Mouse (Mus musculus) inflammation-experienced regulatory T-cells, adult 6 months (primary cell): Measurements from ENCODE around the gene Hsh2d. TPM values are rescaled to one million over a fixed set of nuclear protein-coding genes. Genes with fewer than 3 reads are reported as not detected.

Experiments
- ATAC-seq: one replicate; pipeline ENCODE4 v1.8.0; 2017
- polyA plus RNA-seq, 3 experiments: library from polyadenylated mRNA; unstranded; fragments of 100-300 nt; shearing (Covaris generic); gene quantifications; one replicate each; pipeline ENCODE4 v1.2.1; 2017

Gene Hsh2d
- polyA plus RNA-seq, 3 experiments from 2014 or later = 23.8 to 30.8 (median 24.6) TPM

DNA sequence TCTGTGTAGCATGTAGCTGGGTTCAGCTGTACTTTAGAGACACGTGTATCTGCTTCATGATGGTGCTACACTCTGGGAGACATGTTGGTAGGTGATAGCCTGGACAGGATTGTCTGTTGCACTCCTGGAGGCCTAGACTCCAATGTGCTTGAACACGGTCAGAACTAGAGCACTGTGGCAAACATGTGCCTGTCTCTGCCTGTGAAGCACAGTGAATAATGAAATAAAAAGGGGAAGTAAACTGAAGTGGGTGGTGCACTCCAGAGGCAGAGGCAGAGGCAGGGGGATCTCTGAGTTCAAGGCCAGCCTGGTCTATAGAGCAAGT, 739 bp downstream of the Hsh2d start:
- no peak for ATAC-seq

DNA sequence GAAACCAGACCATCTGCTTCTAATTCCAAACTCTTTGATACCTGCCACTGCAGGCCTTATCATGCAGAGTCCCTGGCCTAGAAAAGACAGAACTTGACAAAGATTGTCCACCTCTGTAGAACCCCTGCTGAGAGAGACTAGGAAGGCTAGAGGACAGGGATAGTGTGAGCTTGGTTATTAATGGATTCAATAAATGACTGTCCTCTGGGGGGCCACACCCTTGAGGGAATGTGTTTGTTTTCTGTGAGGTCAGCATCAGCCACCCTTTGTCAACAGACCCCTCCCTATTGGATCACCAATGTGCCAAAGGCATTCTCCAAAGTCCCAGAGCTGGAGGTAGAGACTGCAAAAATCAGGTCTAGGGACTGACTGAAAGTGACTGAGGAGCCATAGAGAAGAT, 2.6 kb downstream of the Hsh2d start:
- no peak for ATAC-seq

DNA sequence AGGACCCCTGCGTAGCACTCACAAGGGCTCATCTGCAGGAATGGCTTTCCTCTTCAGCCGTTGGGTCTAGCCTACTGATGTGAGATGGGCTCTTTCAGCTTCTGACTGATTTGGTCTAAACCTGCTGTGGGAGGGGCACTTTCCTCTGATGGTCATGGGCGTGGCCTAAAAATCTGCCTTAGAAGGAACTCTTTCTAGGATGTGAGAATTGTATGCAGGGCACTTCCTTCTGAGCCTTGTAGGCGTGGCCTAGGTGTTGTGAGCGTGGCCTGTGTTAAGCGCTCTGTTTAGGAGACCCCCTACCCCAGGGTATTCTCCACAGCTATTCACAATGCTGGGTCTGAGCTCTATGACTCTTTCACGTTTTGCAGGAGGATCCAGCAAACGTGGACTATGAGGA, 8.6 kb downstream of the Hsh2d start:
- ATAC-seq = no peak

- no peak for ATAC-seq
These were observed 19.1 kb downstream of the Hsh2d start for GRCm38 (mm10) chr8:72208582-72208981.

- ATAC-seq = no peak
These were observed 20.8 kb downstream of the Hsh2d start for GRCm38 (mm10) chr8:72210222-72210621.

GRCm38 (mm10) chr8:72210710-72211109, 21.3 kb downstream of the Hsh2d start:
- peak; percentile 61 for ATAC-seq

DNA sequence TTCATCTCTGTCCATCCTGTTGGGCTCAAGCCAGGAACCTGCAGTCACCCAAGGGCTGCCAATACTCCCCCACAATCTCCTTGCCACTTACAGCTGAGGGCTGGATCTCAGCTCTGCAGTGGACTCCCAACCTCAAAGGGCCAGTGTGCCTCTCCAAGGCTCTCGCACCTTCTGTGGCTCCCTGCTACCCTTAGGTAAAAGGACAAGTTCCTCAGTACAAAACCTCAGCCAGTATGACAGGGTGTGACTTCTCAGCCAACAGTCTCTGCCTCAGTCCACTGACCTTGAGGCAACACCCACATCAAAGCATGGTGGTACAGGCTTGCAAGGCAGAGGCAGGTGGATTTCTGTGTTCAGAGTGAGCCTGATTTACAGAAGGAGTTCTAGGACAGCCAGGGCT, 22.4 kb downstream of the Hsh2d start:
- ATAC-seq = no peak

GRCm38 (mm10) chr8:72212751-72213150, 23.3 kb downstream of the Hsh2d start, which contains the start of gene Cib3:
TSS of gene Cib3 (minus strand) at chr8:72212837.
- no peak for ATAC-seq

GRCm38 (mm10) chr8:72213536-72213935, 24.1 kb downstream of the Hsh2d start, which contains the start of gene Gm11034:
TSS of gene Gm11034 (minus strand) at chr8:72213636.
- ATAC-seq = no peak

- ATAC-seq = no peak
These were observed 25.6 kb downstream of the Hsh2d start for GRCm38 (mm10) chr8:72215060-72215459.

- peak; percentile 63 for ATAC-seq
These were observed 26.4 kb downstream of the Hsh2d start for GRCm38 (mm10) chr8:72215871-72216270.

DNA sequence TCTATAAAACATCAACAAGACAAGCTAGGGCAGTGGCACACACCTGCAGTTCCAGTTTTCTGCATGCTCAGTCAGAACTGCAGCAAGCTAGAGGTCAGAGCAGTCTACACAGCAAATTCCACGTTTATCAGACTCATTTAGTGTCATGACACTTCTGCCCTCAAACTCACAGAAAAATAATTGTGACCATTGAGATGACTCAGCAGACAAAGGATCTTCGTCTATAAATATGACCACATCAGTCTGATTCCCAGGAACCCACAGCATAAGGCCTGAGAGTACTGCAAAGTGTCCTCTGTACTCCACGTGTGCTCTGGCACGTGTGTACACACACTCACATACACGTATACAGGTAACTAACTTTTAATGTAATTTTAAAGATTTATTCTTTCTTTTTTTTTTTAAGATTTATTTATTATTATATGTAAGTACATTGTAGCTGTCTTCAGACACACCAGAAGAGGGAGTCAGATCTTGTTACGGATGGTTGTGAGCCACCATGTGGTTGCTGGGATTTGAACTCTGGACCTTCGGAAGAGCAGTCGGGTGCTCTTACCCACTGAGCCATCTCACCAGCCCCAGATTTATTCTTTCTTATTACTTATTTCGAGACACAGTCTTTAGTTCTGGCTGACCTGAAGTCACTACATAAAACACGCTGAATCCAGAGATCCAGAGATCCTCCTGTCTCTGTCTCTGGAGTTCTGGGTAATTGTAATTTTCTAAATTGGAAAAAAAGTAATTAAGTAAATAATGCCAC, 29.5 kb downstream of the Hsh2d start:
- no peak for ATAC-seq

DNA sequence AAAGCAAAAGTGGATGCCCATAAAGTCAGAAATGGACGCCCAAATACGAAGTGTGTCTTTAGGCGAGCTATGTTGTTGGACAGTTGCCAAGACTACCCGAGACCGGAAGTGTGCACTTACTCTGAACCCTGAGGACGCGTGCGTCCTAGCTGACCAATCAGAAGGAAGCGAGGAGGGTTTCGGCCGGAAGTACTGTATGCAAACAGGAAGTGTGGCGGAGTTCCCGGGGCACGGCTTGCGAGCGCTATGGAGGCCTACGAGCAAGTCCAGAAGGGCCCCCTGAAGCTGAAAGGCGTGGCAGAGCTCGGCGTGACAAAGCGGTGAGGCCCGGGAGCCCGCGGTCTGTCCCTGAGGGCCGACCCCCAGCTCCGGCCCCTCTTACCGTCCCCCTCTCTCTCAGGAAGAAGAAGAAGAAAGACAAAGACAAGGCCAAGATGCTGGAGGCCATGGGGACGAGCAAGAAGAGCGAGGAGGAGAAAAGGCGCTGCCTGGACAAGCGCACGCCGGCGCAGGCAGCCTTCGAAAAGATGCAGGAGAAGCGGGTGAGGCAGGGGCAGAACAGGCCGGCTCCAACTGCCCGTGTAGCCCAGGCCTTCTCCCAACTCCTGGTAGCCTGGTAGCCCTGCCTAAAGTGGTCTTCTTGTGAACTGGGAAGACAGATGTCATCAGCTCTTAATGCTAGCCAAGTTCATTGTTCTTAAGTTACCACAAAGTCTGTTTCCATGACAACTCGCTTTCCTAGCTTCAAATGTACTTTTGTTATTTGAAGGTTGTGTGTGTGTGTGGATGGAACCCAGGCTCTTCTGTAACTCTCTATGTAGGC, 30.3 kb downstream of the Hsh2d start, which contains the start of gene Fam32a:
Fam32a (plus strand) TSS at position 190 of the 823 bp plus-strand sequence.
- ATAC-seq = peak; percentile 96

DNA sequence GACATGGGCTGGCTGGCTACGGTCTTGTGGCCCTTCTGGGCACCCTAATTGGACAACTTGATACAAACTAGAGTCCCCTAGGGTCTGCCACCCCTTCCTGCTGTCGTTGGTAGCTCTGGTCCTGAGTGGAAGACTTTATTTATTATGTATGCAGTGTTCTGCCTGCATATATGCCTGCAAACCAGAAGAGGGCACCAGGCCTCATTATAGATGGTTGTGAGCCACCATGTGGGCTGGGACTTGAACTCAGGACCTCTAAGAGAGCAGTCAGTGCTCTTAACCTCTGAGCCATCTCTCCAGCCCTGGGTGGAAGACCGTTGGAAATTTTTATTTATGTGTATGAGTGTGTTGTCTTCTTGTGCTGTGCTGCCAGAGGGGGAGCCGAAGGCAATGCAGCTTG, 31.3 kb downstream of the Hsh2d start:
- no peak for ATAC-seq

DNA sequence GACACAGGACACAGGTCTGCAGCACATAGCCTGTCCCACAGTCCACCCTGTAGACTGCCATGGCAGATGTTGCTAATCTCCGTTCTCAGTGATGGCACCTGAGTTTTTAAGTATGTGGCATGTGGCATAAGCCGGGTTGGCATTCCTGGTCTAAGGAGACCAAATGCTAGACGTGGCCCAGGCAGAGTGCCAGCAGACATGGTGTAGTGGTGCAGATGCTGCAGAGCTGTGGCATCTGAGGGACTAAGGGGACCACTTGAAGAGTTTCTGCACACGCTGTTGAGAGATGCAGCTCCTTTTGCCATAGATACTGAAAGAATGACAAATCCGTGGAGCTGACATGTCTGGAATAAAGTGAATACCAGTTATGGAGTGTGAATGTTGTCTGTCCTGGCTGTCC, 33.2 kb downstream of the Hsh2d start:
- no peak for ATAC-seq

GRCm38 (mm10) chr8:72239499-72240402, 50.3 kb downstream of the Hsh2d start, which contains the start of gene Ap1m1:
TSS of gene Ap1m1 (plus strand) at chr8:72240018.
- peak; percentile 86 for ATAC-seq

GRCm38 (mm10) chr8:72240403-72240763, 50.9 kb downstream of the Hsh2d start:
- no peak for ATAC-seq

- ATAC-seq = no peak
These were observed 51.5 kb downstream of the Hsh2d start for GRCm38 (mm10) chr8:72240951-72241350.

DNA sequence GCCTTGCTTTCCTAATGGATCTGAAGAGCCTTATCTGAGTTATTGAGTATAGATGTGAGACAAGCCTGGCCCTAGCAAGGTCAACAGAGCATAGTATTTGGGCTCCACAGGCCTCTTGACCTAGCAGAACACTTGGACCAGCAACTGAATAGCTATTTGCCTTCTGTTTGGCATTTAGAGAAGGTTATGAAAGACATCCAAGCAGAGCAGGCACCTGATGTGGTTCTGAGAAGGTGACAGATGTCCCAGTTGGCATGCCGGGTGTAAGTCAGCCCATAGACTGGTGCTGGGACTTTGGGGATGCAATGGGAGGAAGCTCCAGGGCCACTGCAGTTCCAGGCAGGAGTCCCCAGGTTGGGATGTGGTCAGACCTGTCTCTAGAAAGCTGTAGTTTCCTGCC, 52.8 kb downstream of the Hsh2d start:
- ATAC-seq = no peak

GRCm38 (mm10) chr8:72244610-72245009, 55.2 kb downstream of the Hsh2d start:
- ATAC-seq = no peak
